Mouse (Mus musculus) forebrain, embryonic 11.5 days (tissue): ENCODE measurements around the gene Ackr3. TPM values are rescaled to one million over a fixed set of nuclear protein-coding genes. Genes with fewer than 3 reads are reported as not detected.

Experiments used
- ATAC-seq: fragments of 200-750 bp; cut with Nextera tagmentation; replicated peaks from 2 replicates; pipeline ENCODE4 v1.8.0; 2017; ENCODE audit warnings: moderate TSS enrichment; ENCODE audit not compliant: low FRiP score
- DNase-seq: peaks from one replicate; pipeline ENCODE4 v3.0.0-alpha.2; 2017; ENCODE audit warnings: low spot score
- H3K27ac ChIP-seq: fragments of 300-500 bp; sonication (generic); 2 replicates; pipeline ENCODE4 v1.5.1; 2014; ENCODE audit warnings: low read depth, low read length
- H3K27me3 ChIP-seq: fragments of 300-500 bp; sonication (generic); 2 replicates; pipeline ENCODE4 v1.6.1; 2014; ENCODE audit warnings: mild to moderate bottlenecking, low read length, mixed read lengths; ENCODE audit not compliant: control insufficient read depth, insufficient read depth
- H3K36me3 ChIP-seq: fragments of 300-500 bp; sonication (generic); 2 replicates; pipeline ENCODE4 v1.6.1; 2014; ENCODE audit warnings: mild to moderate bottlenecking, low read length, moderate library complexity, mixed read lengths; ENCODE audit not compliant: control insufficient read depth, insufficient read depth
- H3K4me1 ChIP-seq: fragments of 300-500 bp; sonication (generic); replicated peaks from 2 replicates; pipeline ENCODE4 v1.6.1; 2014; ENCODE audit warnings: low read length, mixed read lengths; ENCODE audit not compliant: control insufficient read depth, insufficient read depth
- H3K4me2 ChIP-seq: fragments of 300-500 bp; sonication (generic); 2 replicates; pipeline ENCODE4 v1.6.1; 2014; ENCODE audit warnings: low read depth, mild to moderate bottlenecking, low read length, moderate library complexity, mixed read lengths; ENCODE audit not compliant: severe bottlenecking
- H3K4me3 ChIP-seq: fragments of 300-500 bp; sonication (generic); 2 replicates; pipeline ENCODE4 v1.5.1; 2014; ENCODE audit warnings: low read depth, low read length
- H3K9ac ChIP-seq: fragments of 300-500 bp; sonication (generic); 2 replicates; pipeline ENCODE4 v1.6.1; 2014; ENCODE audit warnings: low read length
- H3K9me3 ChIP-seq: fragments of 300-500 bp; sonication (generic); 2 replicates; pipeline ENCODE4 v1.6.1; 2016; ENCODE audit warnings: low read length, mixed read lengths; ENCODE audit not compliant: control insufficient read depth
- WGBS: fragments of 180-500 bp; shearing (Covaris S2); extraction: QIAGEN DNeasy Blood & Tissue Kit; methylation state at CpG from one replicate; pipeline ENCODE4 v1.1.7; 2014; 5-methylcytosine and 5-hydroxymethylcytosine counted together
- polyA plus RNA-seq: library from polyadenylated mRNA; unstranded; fragments of >200 nt; fragmentation: Nextera tagmentation; extraction: Ambion mirVana; gene quantifications from 2 replicates; pipeline ENCODE4 v1.2.1, GENCODE M21; 2014

Ackr3 gene
- polyA plus RNA-seq, 1 experiment from 2014 or later = 31.2 TPM

DNA sequence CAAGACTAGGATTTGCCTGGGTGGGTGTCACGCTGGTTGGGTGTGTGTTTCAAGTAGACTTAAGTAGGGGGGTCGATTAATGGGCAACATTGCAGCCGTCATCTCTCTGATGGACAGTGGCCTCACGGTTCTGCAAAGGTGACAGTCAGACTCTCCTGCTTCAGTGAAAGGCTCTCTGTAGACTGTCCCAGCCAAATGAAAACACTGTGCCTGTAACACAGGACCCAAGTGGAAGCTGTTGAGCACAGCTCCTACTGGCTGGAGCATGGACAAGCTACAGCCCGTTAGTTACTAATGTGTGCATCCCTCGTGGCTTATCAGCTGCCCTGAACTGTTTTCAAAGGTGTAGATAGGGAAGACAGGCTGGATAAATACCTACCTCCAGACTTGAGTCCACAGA is 3.5 kb downstream of the Ackr3 start:
- no peaks in the 10 kb centered on the region for H3K9me3 ChIP-seq
- peak overlapping the region; percentile 20; the same call in 1 of the 2 replicates for H3K9ac ChIP-seq
- H3K4me3 ChIP-seq = peak overlapping the region; percentile 64
- no peaks in the 10 kb centered on the region for H3K36me3 ChIP-seq
- peaks cover 3% of the 10 kb centered on the region; the same call in 1 of the 2 replicates for H3K27me3 ChIP-seq
- WGBS = 68% methylated on average over 6 of the region's 6 CpGs
- peaks cover 42% of the 10 kb centered on the region for H3K4me1 ChIP-seq
- no peak overlapping the region for H3K27ac ChIP-seq
- no peak for DNase-seq
- peak overlapping the region; percentile 64 for H3K4me2 ChIP-seq
- no peak for ATAC-seq

DNA sequence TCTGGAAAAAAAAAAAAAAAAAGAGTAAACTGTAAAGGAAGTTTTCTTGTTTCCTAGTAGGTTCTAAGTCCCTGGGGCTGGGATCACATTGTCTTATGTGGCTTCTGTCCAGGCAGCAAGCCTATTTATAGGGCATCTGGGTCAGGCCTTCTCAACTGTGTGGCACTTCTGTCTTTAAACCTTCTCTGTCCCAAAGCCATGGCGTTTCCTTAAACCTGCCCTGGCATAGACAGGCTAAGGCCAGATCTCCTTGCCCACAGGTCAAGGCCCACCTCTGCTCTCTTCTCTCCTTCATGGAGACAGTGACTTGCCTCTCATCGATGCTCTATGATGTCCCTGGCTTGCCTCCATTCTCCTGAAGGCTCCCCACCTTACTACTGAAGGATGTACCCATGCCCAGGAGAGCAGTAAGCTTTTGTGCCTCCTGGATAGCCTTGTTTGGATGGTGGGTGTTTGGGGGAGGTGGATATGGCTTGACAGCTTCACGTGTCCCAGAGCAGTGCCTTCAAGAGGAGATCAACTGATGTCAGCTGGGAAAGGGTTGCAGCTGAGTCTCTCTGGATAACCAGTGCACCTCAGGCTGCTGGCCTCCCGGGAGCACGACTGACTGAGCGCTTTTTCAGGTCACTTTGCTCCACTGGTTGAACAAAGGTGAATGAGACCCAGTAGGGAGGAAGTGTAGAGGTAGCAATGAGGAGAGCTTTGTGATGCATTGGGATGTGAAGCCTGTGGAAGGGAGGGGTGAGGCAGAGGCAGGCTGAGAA is 4.1 kb downstream of the Ackr3 start:
- peak overlapping the region; percentile 61; the same call in 1 of the 2 replicates for H3K27ac ChIP-seq
- H3K4me2 ChIP-seq = peak overlapping the region; percentile 64
- H3K36me3 ChIP-seq = no peaks in the 10 kb centered on the region
- H3K27me3 ChIP-seq = no peaks in the 10 kb centered on the region
- WGBS = 62% methylated on average over 6 of the region's 6 CpGs
- ATAC-seq = no peak
- H3K9ac ChIP-seq = peak overlapping the region; percentile 14
- no peak for DNase-seq
- H3K9me3 ChIP-seq = no peaks in the 10 kb centered on the region
- H3K4me3 ChIP-seq = no peak overlapping the region
- H3K4me1 ChIP-seq = peaks cover 36% of the 10 kb centered on the region

DNA sequence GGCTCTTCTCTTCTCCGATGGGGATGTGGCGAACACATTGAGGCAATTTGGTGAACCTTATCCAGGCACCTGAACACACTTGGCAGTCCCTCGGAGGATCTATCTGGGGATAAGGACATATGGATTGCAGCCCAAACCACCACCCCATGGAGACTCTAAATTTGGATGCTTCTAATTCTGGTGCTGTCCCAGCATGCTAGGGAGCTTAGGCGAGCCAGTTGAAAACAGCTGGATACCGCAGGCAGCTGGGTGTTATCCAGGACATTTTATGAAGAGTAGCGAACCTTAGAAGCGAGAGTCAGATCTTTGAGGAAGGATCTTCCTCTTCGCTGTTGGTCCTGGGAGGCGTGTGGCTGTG is 4.7 kb downstream of the Ackr3 start:
- DNase-seq (no peak), ATAC-seq (no peak)
- WGBS = 78% methylated on average over 9 of the region's 9 CpGs
- H3K27ac ChIP-seq = peak overlapping the region; percentile 61; the same call in 1 of the 2 replicates
- peaks cover 32% of the 10 kb centered on the region for H3K4me1 ChIP-seq
- H3K36me3 ChIP-seq = no peaks in the 10 kb centered on the region
- no peaks in the 10 kb centered on the region for H3K9me3 ChIP-seq
- H3K27me3 ChIP-seq = no peaks in the 10 kb centered on the region
- H3K9ac ChIP-seq = peak overlapping the region; percentile 14; the same call in 1 of the 2 replicates
- H3K4me2 ChIP-seq = peak overlapping the region; percentile 64
- no peak overlapping the region for H3K4me3 ChIP-seq

DNA sequence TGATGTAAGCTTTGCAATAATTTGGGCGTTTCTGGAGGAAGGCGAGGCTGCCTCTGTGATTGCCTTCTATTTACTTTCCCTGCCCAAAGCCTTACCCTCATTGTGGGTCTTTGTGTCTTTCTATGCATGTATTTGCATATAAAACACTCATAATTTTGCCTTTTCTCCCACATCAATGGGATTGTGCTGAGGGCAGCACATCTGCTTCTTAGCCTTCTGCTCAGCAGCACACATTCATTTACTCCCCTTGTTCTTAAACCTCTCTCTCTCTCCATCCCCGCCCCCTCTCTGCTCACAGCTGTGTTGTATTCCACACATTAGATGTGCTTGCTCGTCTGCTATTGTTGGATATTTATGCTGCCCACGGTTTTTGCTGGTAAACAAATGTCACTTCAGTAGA is 5.3 kb downstream of the Ackr3 start:
- H3K4me1 ChIP-seq = peaks cover 28% of the 10 kb centered on the region
- peak overlapping the region; percentile 64; the same call in 1 of the 2 replicates for H3K4me2 ChIP-seq
- ATAC-seq = peak; percentile 31
- H3K4me3 ChIP-seq = no peak overlapping the region
- H3K27ac ChIP-seq = no peak overlapping the region
- WGBS = 63% methylated on average over 5 of the region's 5 CpGs
- no peaks in the 10 kb centered on the region for H3K9me3 ChIP-seq
- H3K27me3 ChIP-seq = no peaks in the 10 kb centered on the region
- H3K9ac ChIP-seq = no peak overlapping the region
- H3K36me3 ChIP-seq = peaks cover 3% of the 10 kb centered on the region; the same call in 1 of the 2 replicates
- no peak for DNase-seq

DNA sequence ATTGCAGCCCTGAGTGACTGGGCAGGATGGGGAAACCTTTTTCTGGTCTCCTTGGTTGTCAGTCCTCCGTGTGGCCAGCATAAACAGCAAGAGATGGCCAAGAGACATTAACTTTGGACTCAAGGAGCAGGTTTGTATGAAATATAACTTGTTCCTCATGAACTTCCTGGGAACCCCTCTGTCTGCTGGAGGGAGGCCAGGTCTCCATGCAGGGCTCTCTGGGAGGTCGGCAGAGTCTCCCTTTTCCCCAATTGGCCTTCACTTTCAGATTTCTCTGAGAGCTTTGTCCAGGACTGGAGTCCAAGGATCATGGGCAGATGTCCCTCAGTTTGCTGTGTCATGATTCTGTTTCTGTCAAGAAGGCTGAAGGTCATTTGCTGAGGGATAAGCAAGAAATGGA is 6.0 kb downstream of the Ackr3 start:
- DNase-seq (no peak), ATAC-seq (no peak)
- peaks cover 26% of the 10 kb centered on the region for H3K4me1 ChIP-seq
- no peaks in the 10 kb centered on the region for H3K9me3 ChIP-seq
- H3K4me3 ChIP-seq = no peak overlapping the region
- no peak overlapping the region for H3K9ac ChIP-seq
- H3K4me2 ChIP-seq = no peak overlapping the region
- peaks cover 10% of the 10 kb centered on the region for H3K36me3 ChIP-seq
- H3K27ac ChIP-seq = 0 out of 2 replicates have a peak overlapping the region, but pooled peaks have one; percentile 12
- no peaks in the 10 kb centered on the region for H3K27me3 ChIP-seq
- WGBS = 77% methylated on average over 2 of the region's 2 CpGs

DNA sequence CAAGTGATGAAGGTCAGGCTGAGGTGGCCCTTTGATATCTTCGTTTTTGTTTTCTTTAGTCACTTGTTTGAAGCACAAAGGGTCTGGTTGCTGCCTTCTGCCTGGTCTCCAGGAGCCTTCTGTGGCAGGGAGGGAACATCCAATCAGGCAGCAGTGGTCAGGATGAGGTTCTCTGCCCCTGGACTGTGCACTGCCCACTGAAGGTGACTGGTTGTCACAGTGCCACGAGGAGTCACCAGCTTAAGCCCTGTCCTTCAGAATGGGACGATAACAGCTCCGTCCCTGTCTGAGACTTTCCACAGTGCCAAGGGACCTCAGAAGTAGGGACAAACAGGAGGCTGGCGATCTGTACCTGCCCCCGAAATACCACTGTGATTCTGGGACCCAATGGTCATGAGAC is 6.6 kb downstream of the Ackr3 start:
- Histone ChIP-seq H3K27ac (no peak overlapping the region), H3K27me3 (no peaks in the 10 kb centered on the region), H3K9ac (no peak overlapping the region), H3K4me3 (no peak overlapping the region), H3K9me3 (no peaks in the 10 kb centered on the region), H3K36me3 (peaks cover 12% of the 10 kb centered on the region), H3K4me2 (no peak overlapping the region), H3K4me1 (peaks cover 26% of the 10 kb centered on the region)
- DNase-seq (no peak), ATAC-seq (no peak)
- WGBS = 89% methylated on average over 6 of the region's 6 CpGs

DNA sequence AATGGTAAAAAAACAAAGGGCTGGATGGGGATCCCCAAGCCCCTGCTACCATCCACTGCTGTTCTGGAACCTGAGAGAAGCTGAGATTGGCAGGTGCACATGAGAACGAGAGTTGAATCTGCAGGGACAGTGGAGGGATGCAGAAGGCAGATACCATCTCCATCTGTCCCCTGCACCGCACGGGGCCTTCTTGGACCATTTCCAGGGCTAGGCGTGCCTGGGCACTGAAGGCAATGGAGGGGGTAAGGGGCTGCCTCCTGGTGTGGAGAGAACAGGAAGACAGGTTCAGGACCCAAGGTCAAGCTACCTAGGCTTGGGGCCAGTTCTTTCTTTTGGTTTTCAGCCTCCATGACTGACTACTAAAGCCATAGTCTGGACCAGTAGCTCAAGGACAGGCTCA is 7.0 kb downstream of the Ackr3 start:
- Histone ChIP-seq H3K9ac (no peak overlapping the region), H3K4me1 (peaks cover 26% of the 10 kb centered on the region), H3K4me2 (no peak overlapping the region), H3K9me3 (no peaks in the 10 kb centered on the region), H3K4me3 (no peak overlapping the region), H3K36me3 (peaks cover 12% of the 10 kb centered on the region), H3K27ac (no peak overlapping the region), H3K27me3 (no peaks in the 10 kb centered on the region)
- DNase-seq = no peak
- ATAC-seq = no peak
- 94% methylated on average over 4 of the region's 4 CpGs for WGBS

DNA sequence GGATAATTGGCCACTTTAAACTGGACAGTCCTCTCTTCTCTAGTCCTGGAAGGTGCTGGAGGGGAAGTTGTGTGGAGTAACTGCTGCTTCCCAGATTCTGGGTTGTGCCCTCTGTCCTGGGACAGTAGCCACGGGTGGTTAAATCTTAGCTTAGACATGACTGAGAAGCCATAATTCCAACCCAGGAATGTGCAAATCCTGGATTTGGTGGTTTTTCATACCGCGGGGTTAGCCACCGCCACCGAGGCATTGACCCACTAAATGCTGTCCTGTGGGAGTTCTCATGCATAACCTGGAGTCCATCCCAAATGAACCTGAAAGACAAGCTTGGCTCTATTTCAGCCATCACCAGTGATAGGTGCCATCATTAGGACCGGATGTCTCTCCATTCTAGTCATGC is 8.6 kb downstream of the Ackr3 start:
- ATAC-seq (no peak), DNase-seq (no peak)
- Histone ChIP-seq H3K9me3 (no peaks in the 10 kb centered on the region), H3K4me2 (no peak overlapping the region), H3K4me1 (peaks cover 16% of the 10 kb centered on the region), H3K36me3 (peaks cover 12% of the 10 kb centered on the region), H3K27ac (no peak overlapping the region), H3K4me3 (no peak overlapping the region), H3K9ac (no peak overlapping the region), H3K27me3 (no peaks in the 10 kb centered on the region)
- WGBS = 94% methylated on average over 6 of the region's 6 CpGs

DNA sequence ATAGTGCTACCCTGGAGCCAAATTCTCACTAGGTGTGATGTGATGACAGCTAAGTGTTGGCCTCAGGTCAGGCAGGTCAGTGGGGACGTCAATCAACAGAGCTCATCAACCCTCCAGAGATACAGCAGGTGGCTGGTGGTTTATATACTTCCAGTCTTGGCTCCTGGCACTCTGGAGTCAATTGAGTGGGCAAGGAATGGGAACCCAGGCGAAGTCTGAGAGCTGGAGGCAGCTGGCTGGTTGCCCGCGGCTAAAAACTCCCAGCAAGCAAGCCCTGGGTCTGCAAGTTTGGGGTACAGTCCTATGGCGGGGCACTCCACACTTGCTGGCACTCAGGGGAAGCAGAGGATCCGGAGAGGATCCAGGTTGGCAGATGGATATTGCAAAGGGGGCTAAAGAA is 9.1 kb downstream of the Ackr3 start:
- no peak overlapping the region for H3K9ac ChIP-seq
- 94% methylated on average over 6 of the region's 6 CpGs for WGBS
- peaks cover 12% of the 10 kb centered on the region for H3K36me3 ChIP-seq
- no peak for DNase-seq
- ATAC-seq = no peak
- no peak overlapping the region for H3K4me3 ChIP-seq
- no peak overlapping the region for H3K4me2 ChIP-seq
- H3K27ac ChIP-seq = no peak overlapping the region
- H3K27me3 ChIP-seq = no peaks in the 10 kb centered on the region
- peaks cover 13% of the 10 kb centered on the region; the same call in 1 of the 2 replicates for H3K4me1 ChIP-seq
- no peaks in the 10 kb centered on the region; the same call in 1 of the 2 replicates for H3K9me3 ChIP-seq
